Mouse (Mus musculus): Measurements from ENCODE around the gene Insl6.

Gene Insl6

DNA sequence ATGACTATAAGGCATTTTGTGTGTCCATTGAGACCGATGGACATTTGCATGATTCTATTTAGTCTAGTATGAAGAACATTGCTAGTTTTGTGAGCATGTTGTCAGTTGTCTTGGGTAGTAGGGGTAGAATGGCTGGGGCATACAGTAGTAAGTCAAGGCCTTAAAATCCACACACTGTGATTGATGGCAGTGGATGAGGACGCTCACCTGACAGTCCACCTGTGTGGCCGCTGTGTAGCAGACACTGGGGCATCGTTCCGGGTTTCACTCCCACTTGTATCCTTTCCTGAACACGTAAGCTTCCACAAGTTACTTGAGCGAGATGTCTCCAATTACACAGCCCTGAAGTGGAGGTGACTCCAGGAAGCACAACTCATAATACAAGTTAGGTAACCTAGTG is 38.4 kb upstream of the Insl6 start:
- TF ChIP-seq GATA4 (IDR thresholded peaks at IDR 0.05; ENCODE audit: insufficient replicate concordance, low read length) = no peak

- TF ChIP-seq GATA4 (IDR thresholded peaks at IDR 0.05; ENCODE audit: insufficient replicate concordance, low read length) = no peak
Measured at GRCm38 (mm10) chr19:29362173-29362930, 37.2 kb upstream of the Insl6 start.

- no peak for TF ChIP-seq GATA4 (IDR thresholded peaks at IDR 0.05; ENCODE audit: insufficient replicate concordance, low read length)
Measured at GRCm38 (mm10) chr19:29361468-29362130, 36.4 kb upstream of the Insl6 start.

DNA sequence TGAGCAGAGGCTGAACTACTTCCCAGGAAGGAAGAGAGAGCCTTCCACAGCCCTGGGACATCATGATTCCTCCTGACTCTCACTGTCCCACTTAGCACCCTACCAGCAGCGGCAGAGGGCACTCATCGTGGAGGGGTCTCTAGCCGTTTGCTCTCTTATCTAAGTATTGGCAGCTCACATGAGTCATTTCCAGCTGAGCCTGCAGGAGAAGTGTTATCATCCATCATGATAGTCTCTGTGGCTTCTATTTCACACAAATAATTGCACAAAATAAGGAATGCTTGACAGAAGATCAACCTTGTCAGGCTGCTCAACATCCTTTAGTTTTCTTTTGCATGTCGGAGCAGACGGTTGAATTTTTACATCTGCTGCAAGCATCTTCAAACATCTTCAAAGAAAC is 35.1 kb upstream of the Insl6 start:
- no peak for TF ChIP-seq GATA4 (IDR thresholded peaks at IDR 0.05; ENCODE audit: insufficient replicate concordance, low read length)

DNA sequence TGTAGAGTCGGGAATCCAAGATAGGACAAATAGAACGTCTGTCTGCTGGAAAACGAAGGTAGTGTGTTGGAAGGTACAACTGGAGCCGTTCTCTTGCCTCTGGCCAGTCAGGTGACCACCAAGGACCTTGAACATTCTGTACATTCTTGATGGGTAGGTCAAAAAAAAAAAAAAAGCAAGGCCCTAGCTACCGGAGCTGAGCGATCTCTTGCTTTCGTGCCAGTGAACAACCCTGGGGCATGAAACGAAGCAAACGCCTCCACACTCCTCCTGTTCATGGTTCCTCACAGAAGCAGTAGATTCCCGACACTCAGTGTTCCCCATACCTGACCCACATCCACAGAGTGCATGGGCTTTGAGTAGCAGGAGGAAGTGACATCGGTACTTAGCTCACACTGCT is 31.1 kb upstream of the Insl6 start:
- no peak for TF ChIP-seq GATA4 (IDR thresholded peaks at IDR 0.05; ENCODE audit: insufficient replicate concordance, low read length)

- no peak for TF ChIP-seq GATA4 (IDR thresholded peaks at IDR 0.05; ENCODE audit: insufficient replicate concordance, low read length)
Measured at GRCm38 (mm10) chr19:29354895-29355877, 30.0 kb upstream of the Insl6 start.

GRCm38 (mm10) chr19:29350991-29351390 is 25.8 kb upstream of the Insl6 start:
- no peak for TF ChIP-seq GATA4 (IDR thresholded peaks at IDR 0.05; ENCODE audit: insufficient replicate concordance, low read length)

- TF ChIP-seq GATA4 (IDR thresholded peaks at IDR 0.05; ENCODE audit: insufficient replicate concordance, low read length) = no peak
Measured at GRCm38 (mm10) chr19:29345636-29346035, 20.5 kb upstream of the Insl6 start.

DNA sequence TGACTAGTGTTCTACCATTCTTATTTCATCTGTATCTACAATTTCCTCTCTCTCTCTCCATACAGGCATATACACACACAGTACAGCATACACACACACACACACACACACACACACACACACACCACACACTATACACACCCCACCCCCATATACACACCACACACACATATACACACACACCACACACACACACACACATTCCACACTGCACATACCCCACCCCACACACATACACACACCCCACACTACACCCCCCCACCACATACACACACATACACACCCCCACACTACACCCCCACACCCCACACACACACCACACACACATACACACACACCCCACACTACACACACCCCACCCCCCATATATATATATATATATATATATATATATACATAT is 19.7 kb upstream of the Insl6 start:
- TF ChIP-seq GATA4 (IDR thresholded peaks at IDR 0.05; ENCODE audit: insufficient replicate concordance, low read length) = no peak

- TF ChIP-seq GATA4 (IDR thresholded peaks at IDR 0.05; ENCODE audit: insufficient replicate concordance, low read length) = no peak
Measured at GRCm38 (mm10) chr19:29342281-29342680, 17.1 kb upstream of the Insl6 start.

GRCm38 (mm10) chr19:29341029-29341428 is 15.9 kb upstream of the Insl6 start:
- TF ChIP-seq GATA4 (IDR thresholded peaks at IDR 0.05; ENCODE audit: insufficient replicate concordance, low read length) = no peak

- TF ChIP-seq GATA4 (IDR thresholded peaks at IDR 0.05; ENCODE audit: insufficient replicate concordance, low read length) = no peak
Measured at GRCm38 (mm10) chr19:29336624-29337023, 11.5 kb upstream of the Insl6 start.

- no peak for TF ChIP-seq GATA4 (IDR thresholded peaks at IDR 0.05; ENCODE audit: insufficient replicate concordance, low read length)
Measured at GRCm38 (mm10) chr19:29334068-29334745, 9.1 kb upstream of the Insl6 start, which contains the start of gene Rln1. Gene Rln1 (minus strand): TSS chr19:29334670.

DNA sequence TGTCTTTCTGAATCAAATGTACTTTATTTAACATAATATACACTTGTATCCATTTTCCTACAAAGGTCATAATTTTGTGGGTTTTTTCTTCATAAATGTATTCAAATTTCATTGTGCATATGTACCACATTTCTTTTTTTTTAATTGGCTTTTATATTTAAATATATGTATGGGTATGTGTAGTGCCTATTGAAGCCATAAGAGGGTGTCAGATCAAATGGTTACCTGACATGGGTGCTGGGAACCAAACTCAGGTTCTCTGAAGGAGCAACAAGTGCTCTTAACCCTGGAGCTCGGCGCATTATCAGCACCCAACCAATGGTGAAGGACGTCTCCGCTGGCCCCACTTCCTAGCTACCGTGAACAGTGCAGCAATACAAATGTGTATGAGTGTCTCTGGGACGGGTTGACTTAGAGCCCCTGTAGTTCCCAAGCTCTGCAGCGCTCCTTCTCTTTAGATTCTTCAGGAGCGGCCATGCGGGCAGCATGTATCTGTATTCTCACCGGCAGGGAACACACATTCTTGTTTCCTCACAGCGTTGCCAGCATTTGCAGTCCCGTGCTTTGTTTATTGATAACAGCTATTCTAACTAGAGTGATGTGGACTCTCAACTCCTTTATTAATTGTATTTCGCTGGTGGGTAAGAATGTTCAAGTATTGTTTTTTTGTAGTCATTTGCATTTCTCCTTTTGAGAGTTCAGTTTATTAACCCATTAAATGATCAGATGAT is 1.8 kb upstream of the Insl6 start:
- no peak for TF ChIP-seq GATA4 (IDR thresholded peaks at IDR 0.05; ENCODE audit: insufficient replicate concordance, low read length)
